Mouse (Mus musculus) brain, embryonic 14.5 days (tissue): ENCODE results near the gene Gm42417. TPM values are rescaled to one million over a fixed set of nuclear protein-coding genes. Genes with fewer than 3 reads are reported as not detected.
A peak's percentile ranks its signal among the peaks of the same experiment; 100 is the strongest.

Source experiments
- DNase-seq: peaks from one replicate; pipeline ENCODE4 v3.0.0-alpha.2; 2011; ENCODE audit warnings: low read depth
- CTCF ChIP-seq: fragments of 200-500 bp; IDR thresholded peaks from 2 replicates; pipeline ENCODE4 v1.5.1; 2012; ENCODE audit warnings: inconsistent platforms, mild to moderate bottlenecking, moderate library complexity, borderline replicate concordance; ENCODE audit not compliant: insufficient read depth, insufficient read length; ENCODE audit errors: extremely low read depth
- POLR2A ChIP-seq: fragments of 200-500 bp; IDR thresholded peaks from 2 replicates; pipeline ENCODE4 v1.6.1; 2012; ENCODE audit warnings: mild to moderate bottlenecking, inconsistent platforms, borderline replicate concordance; ENCODE audit not compliant: poor library complexity, insufficient read depth, insufficient read length, severe bottlenecking; ENCODE audit errors: extremely low read depth
- polyA plus RNA-seq: library from polyadenylated mRNA; depleted of rRNA; stranded (reverse); fragments of >200 nt; gene quantifications from 2 replicates; pipeline ENCODE4 v1.2.3, GENCODE M21; 2012

The Gm42417 gene
- polyA plus RNA-seq, 1 experiment: 0.07 TPM

DNA sequence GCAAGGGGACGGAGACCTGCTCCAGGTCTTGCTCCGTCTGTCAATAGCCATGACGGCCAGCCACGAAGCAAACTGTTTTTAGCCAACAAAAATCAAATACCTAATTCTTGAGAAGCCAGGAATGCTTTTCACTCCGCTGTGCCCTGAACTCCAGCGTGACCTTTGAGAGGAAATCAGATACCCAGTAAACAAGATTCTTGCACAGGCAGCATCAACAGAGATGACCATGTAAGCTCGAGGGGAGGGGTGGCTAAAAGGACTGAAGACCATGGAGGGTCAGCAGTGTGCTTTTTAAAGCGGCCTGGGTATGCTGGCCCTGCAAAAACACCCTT is 2.9 kb downstream of the Gm42417 start:
- TF ChIP-seq POLR2A (no peak), CTCF (no peak)

DNA sequence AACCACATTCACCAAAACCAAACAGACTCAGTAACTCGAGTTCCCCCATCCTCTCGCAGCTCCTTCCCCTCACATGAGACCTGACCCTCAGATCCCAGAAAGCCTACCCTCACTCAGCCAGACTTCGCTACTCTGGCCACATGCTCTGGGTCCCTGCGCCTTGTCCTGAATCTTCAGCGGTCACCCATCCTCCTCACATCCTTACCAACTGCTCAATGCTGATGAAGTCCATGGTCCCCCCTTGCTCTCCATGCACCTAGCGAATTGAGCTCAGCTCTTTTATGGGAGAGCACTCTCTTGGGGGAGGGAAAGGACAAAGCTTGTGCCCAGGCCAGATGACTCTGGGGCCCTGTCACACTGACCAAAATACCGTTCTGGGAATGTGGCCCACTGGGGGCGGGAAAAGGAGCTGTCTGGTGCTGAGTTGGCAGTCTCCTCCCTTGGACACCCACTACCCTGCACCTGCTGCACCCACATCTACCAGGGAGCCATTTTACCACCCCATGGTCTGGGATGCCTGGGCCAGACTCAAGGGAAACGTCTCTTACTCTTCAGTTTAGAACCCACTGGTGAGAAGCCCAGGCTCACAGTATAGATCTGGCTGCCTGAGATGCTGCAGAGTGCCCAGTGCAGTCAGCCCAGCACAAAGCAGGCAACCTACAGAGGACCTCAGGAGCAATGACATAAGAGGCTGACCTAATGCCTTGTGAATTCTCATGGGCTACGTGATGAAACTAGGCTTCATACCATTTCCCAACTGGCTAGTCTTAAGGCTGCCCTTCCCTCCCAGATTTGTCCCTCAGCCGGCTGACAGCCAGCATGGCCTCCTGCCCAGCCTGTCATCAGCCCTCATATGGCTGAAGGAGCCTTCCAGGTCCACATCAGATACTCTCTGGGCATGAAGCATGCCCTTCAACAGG is 3.5 kb downstream of the Gm42417 start:
- no peak for DNase-seq
- TF ChIP-seq CTCF (no peak), POLR2A (no peak)

More for the DNA sequence above, 2.9 kb downstream of the Gm42417 start:
- no peak for DNase-seq

DNA sequence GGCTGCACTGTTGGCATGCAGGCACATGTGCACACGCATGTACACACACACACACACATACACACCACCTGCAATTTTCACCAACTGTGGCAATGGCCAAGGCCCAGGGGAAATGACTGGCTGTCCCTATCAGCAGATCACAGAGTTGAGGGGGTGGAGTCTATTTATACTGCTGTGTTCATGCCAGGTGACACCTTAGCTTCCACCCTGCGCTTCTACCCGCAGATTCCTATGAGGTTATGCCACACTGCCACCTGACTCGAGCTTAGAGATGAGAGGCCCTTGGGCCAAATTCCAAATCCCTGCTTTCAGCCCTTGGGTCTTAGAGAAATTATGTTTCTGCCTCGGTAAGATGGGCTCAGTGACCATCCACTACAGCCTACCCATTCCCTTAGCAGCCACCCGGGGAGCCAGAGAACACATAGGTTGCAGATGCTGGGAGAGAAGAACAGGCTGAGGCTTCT is 4.6 kb downstream of the Gm42417 start:
- DNase-seq: no peak
- no peak for TF ChIP-seq CTCF
- TF ChIP-seq POLR2A: no peak

DNA sequence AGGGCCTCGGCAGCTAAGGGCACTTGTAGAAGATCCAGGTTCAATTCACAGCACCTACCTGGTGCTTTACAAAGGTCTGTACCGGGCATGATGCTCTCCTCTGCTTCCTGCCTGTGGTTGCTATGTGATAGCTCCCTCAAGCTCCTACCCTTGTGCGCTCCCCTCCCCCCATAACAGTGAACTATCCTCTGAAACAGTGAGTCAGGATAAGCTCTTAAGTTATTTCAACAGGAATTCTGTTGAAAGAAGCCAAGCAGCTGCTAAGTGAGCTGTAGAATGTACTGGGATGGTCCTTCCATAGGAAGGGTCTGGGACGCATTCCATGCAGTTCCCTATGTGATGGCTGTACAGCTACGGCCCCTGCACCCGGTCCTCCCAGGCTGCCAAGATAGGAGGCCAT is 5.7 kb downstream of the Gm42417 start:
- no peak for TF ChIP-seq CTCF
- no peak for TF ChIP-seq POLR2A
- DNase-seq: no peak

DNA sequence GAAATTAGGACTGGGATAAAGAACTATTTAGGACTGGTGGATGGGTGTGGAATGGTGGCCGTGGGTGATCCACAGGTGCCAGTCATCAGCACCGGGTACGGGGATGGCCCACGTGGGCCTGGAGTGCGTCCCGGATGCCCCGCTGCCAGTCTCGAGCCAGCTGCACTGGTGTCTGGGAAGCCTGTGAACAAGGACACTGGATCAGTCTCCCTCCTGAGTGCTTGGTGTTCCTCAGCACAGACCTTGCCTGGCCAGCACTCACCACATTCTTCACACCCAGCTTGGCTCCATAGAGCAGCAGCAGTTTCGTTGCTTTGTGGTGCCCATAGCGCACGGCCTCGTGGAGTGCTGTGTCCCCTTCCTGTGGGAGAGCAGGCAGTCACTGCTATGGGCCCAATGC is 7.8 kb downstream of the Gm42417 start:
- DNase-seq: no peak

DNA sequence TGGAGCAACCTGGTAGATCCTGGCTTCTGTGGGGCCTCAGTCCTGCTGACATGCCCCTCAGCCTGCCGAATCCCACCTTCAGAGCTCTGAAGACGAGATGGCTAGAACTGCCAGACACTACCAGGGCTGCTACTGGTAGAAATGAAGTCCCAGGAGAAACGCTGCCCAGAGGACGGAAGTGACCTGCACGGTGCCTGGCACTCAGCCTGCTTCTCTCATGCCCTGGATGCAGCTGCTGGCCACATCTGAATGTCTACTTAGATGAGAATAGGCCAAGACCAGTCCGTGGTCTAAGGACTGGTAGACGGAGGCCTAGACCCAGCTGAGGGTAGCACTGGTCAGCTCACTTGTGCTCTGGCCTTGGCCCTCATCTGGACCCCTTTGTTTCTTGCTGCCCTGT is 8.3 kb downstream of the Gm42417 start:
- DNase-seq: no peak
- TF ChIP-seq POLR2A: no peak
- TF ChIP-seq CTCF: no peak

More for the DNA sequence above, 7.8 kb downstream of the Gm42417 start:
- no peak for TF ChIP-seq POLR2A
- no peak for TF ChIP-seq CTCF

DNA sequence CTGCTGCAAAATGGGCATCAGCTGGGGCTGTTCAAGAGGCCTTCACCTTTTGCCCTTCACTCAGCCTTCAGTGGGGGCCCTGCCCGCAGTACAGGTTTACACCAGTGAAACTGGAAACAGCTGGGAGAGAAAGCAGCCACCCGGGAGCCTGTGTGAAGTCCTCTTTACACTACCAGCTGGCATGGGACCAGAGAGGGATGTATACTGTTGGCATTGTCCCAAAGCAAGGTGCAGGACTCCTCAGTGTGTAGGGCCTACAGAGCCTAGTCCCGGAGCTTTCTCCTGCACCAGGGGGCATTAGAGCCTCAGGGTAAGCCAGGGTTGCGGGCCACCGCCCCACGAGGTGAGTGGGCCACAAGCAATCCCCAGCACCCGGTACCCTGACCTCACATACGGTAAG is 8.7 kb downstream of the Gm42417 start:
- DNase-seq: peak; percentile 54
- TF ChIP-seq POLR2A: no peak
- TF ChIP-seq CTCF: no peak

GRCm38 (mm10) chr1:36529875-36530274 is 9.4 kb downstream of the Gm42417 start:
- DNase-seq: no peak

DNA sequence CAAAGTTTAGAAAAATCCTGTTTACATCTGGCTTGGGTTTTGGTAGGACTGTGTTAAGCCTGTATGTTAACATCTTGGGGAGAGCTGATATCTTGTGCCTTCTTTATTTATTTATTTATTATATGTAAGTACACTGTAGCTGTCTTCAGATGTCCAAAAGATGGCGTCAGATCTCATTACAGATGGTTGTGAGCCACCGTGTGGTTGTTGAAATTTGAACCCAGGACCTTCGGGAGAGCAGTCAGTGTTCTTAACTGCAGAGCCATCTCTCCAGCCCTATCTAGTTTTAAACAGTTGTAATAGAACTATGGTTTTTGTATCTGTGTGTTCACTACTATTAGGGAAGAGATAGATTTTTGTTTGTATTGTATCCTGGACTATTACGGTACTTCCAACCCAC is 10.0 kb downstream of the Gm42417 start:
- TF ChIP-seq CTCF (no peak), POLR2A (no peak)
- no peak for DNase-seq

More at GRCm38 (mm10) chr1:36529875-36530274, 9.4 kb downstream of the Gm42417 start:
- TF ChIP-seq CTCF: no peak
- TF ChIP-seq POLR2A: no peak

DNA sequence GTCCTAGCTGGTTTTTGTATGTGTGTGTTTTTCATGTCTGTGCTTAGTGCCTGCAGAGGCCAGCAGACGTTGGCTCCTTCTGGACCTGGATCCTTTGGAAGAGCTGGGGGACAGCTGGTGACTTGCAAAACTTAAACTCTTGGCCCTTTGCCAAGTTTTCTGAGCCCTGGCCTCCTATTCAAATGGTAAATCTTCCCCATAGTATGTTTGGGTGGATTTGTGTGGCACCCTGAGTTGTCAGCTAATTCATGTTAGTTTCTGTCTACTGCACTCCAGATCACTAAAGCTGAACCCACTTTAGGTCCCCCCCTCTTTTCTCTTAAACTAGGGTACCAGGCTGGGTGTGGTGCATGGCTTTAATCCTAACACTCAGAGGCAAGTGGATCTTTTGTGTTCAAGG is 10.9 kb downstream of the Gm42417 start:
- TF ChIP-seq POLR2A: no peak
- no peak for TF ChIP-seq CTCF
- peak; percentile 95 for DNase-seq

DNA sequence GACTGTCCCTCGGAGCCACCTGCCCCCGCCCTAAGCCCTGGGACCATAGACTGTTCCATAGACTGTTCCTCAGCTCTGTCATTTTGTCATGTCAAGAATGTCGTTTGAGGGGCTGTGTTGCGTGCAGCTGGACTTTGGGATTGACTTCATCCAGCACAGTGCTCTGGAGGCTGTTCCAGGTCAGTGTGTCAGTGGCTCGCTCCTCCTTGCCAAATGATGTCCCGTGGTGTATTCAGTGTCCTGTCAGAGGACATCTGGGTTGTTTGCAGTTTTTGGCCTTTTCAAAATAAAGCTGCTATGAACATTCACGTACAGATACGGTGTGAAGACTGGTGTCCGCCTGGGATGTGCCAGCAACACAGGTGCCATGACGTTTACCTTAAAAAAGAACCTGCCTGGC is 12.3 kb downstream of the Gm42417 start:
- DNase-seq: no peak
- TF ChIP-seq CTCF (no peak), POLR2A (no peak)

GRCm38 (mm10) chr1:36525774-36526173 is 13.5 kb downstream of the Gm42417 start:
- TF ChIP-seq POLR2A (no peak), CTCF (no peak)
- DNase-seq: no peak

- TF ChIP-seq POLR2A (no peak), CTCF (no peak)
- no peak for DNase-seq
These were observed 15.2 kb downstream of the Gm42417 start for GRCm38 (mm10) chr1:36524058-36524457.
